Mouse (Mus musculus) mouse embryonic stem cell (cell line): Measurements from ENCODE around the gene Dusp18.
"Not testable (repeated sequence)": the region's sequence is repeated elsewhere in the genome, so short reads cannot be mapped to it uniquely, and the experiment has no call there.

Source experiments
- in situ Hi-C, 2 experiments: fragments of 300-500 bp; cut with MboI; formaldehyde crosslinking; loops; 1 replicate in 1 of 2; 3 replicates in 1 of 2; pipeline ENCODE4 v1.14.3; 2019 to 2020; ENCODE audit warnings: low sequenced_read_pairs in 2 of 2, low pct_unique_long_range_greater_than_20kb in 1 of 2, mixed read lengths in 1 of 2; ENCODE audit not compliant: unreplicated experiment in 1 of 2

Dusp18 gene

GRCm38 (mm10) chr11:3879836-3880235, 15.2 kb upstream of the Dusp18 start:
- in situ Hi-C loops = no loop called here

DNA sequence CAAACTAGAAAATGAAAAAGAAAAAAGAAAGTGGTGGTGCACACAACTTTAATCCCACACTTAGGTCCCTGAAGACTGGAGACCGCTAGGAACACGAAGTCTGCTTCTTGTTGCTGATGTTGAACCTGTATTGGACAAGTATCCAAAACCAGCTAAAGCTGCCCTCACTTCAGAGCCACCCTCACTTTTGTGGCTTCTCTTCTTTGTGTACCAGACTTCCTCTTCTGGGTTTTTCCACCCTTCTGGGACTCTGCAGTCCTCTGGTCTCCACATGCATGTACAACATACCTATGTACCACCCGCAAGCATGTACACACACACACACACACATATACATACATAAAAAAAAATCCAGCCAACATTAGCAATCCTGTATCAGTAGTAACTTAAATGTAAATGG, 11.3 kb upstream of the Dusp18 start:
- in situ Hi-C loops = no loop called here

- in situ Hi-C loops = no loop called here
Observed at GRCm38 (mm10) chr11:3887331-3887730, 7.7 kb upstream of the Dusp18 start.

- in situ Hi-C loops = no loop called here
Observed at GRCm38 (mm10) chr11:3893970-3894369, 1.1 kb upstream of the Dusp18 start.

GRCm38 (mm10) chr11:3895458-3895857, 418 bp downstream of the Dusp18 start:
- in situ Hi-C loops = no loop called here

DNA sequence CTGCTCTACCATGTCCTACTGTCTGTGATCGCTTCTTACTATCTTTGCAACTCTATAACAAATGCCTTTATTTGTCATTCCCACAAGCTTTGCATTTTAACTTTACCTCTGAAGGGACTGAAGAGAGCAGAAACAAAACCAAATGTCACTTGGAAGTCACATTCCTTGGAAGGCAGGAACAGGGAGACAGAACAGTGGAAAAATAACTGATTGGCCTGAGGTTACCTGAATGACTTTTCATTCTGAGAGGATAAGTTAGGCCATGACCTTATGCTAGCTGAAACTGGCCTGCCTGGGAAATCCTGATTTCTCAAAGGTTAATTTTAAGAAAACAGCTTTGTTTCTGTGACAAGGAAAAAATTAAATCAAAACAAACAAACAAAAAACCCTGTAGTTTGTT, 893 bp downstream of the Dusp18 start:
- in situ Hi-C loops = no loop called here

DNA sequence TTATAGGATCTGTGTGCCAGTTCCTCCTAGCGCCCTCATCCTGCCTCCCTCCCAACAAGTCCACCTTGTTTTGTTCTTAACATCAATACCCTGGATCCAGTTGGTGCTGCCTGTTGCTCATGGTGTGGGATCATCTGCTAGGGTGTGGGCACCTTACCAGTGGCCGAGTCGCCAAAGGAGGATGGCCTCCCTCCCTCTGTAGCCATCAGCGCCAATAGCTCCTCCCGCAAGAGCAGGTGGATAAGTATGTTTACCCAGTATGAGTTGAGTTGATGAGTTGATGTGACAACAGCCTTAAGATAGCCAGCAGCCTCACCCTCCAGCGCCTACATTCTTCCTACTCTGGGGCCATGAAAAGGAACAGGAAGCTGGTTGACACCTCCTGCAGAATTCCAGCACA, 5.3 kb downstream of the Dusp18 start:
- in situ Hi-C loops = no loop called here

DNA sequence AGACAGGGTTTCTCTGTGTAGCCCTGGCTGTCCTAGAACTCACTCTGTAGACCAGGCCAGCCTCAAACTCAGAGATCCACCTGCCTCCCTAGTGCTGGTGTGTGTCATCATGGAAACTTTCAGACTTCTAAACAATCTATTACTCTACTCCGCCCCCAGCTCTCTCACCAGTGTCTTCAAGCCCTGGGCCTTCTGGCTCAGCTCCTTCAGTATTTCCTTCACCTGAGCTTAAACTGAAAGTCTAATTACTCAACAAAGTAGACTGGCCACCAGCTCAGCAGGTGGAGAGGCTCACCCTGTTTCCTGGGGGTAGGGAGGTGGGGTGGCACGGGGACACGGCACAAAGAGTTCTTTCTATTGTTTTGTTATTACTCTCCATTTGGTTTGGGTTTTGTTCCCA, 7.5 kb downstream of the Dusp18 start:
- in situ Hi-C loops = no loop called here

GRCm38 (mm10) chr11:3903046-3903445, 8.0 kb downstream of the Dusp18 start:
- in situ Hi-C loops = no loop called here

DNA sequence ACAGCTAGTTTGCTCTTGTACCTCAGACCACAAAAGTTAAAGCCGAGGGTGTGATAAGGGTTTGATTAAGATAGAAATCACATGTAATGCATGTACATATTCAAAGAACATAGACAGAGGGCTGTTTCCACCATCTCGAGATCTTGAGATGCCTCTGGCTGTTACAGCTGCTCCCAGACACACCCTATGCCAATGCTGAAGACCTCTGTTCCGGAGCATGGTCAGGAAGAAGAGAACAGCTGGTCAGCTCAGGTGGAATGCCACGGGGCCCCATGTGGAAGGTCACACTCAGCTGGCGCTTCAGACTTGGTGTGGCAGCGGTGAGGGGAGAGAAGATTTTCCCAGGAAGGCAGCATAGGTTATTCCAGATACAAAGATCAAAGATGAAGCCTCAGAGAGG, 9.6 kb downstream of the Dusp18 start:
- in situ Hi-C loops = no loop called here

DNA sequence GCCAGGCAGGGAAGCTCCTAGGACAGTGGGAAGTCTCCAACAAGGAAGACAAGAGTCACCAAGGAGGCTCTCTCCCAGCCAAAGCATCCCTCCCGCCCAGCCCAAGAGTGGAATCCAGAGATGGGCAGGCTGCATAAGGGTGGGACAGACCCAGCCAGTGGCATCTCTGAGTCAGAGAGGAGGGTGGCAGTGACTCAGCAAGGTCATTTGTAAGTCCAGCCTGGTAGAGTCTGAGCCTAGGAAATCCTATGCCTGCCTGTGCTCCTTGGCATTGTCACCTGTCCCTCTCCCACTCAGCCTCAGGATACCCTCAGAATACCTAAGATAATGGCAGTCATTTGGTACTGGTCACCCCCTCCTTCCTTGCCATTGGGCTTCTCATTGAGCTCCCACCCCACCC, 10.4 kb downstream of the Dusp18 start:
- in situ Hi-C loops = no loop called here

GRCm38 (mm10) chr11:3909236-3909635, 14.2 kb downstream of the Dusp18 start:
- in situ Hi-C loops = no loop called here

GRCm38 (mm10) chr11:3910513-3911310, 15.7 kb downstream of the Dusp18 start:
- in situ Hi-C loops = no loop called here

GRCm38 (mm10) chr11:3911440-3911839, 16.4 kb downstream of the Dusp18 start:
- in situ Hi-C loops = not testable (repeated sequence)

DNA sequence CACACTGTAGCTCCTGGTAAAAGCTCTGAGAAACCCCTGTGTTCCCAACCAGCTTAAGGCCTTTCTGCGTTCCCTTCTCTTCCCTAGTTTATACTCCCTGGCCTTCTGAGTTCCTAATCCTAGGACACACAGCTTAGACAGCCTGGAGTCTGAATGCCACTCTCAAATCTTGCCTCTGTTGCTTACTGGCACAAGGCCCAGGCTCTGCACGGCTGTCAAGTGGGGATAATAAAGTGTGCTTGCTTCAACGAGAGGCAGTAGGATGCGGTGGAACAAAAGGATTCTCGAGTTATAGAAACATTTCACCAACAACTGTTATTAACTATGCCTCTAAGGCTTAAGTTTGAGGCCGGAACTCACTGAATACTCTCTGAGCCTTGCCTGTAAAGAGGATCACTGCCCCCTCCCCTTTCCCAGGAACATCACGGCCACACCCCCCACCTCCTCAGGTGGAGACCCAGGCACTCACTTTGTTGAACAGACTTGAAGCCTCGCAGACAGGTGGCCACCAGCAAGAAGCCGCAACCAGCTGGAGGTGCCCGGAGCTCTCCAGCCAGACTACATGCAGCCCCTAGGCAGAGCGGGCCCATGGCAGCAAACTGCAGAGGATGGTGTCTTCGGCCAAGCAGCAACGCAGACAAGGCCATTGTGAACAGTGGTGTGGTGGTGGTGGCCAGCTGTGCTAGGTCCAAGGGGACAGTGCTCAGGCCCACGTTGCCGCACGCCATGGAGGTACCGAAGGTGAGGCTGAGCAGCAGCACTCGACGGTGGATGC, 17.2 kb downstream of the Dusp18 start:
- in situ Hi-C loops = no loop called here

DNA sequence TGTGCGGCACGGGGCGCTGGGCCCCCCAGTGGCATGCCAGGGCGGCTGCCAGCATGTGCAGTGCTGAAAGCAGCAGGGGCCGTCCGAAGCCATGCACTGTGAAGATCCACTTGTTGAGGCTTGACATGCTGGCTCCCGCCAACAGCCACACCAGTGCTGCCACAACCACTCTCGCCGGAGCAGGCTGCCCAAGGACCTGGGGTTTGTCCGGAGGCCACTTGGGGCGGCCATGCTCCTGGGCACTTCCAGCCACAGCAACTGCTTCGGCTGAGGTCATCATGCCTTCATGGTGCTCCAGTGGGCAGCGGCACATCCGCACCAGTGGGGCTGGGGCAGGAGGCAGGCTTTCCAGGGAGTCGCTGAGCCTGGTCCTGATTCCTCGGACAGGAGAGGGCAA, 17.8 kb downstream of the Dusp18 start:
- in situ Hi-C loops = no loop called here

DNA sequence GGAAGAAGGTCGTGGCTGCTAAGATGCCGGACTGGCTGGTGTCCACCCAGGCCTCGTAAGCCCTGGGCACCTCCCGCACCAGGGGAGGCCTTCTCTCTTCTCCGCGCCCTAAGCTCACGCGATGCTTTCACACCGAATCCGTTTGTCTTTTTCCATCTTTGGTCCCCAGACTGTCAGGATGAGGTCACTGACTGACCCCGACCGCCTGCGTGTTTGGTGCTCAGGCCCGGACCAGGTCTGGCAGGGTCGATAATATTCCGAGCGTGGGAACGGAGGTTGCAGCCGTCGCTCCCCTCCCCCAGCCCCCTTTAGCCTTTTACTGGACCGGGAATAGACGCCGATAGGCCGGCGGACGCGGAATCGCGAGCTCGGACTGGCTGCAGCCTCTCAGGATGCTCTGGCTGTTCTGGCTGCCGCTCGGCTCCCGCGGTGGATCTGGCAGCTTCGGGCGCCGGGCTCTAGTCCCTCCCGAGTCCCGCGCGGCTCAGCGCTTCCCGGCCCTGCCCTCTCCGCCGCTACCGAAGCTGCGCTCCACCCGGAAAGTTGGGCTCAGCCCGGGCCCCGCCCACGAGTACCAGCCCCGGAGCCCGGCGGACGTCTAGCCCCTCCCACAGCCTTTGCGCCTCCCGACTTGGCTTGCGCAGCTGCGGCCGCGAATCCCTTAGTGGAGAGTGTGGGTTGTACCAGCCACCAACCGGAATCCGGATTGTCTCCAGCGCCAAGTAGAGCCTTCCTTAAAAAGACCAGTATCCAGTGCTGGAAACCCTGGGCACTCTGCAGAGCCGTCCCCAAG, 18.5 kb downstream of the Dusp18 start:
- in situ Hi-C loops = no loop called here

- in situ Hi-C loops = no loop called here
Observed at GRCm38 (mm10) chr11:3914109-3914840, 19.2 kb downstream of the Dusp18 start, which contains the start of gene Slc35e4. TSS of gene Slc35e4 (minus strand) at chr11:3914664.
